ENCODE assay signal across 9 mouse cellular contexts in the genomic region with DNA sequence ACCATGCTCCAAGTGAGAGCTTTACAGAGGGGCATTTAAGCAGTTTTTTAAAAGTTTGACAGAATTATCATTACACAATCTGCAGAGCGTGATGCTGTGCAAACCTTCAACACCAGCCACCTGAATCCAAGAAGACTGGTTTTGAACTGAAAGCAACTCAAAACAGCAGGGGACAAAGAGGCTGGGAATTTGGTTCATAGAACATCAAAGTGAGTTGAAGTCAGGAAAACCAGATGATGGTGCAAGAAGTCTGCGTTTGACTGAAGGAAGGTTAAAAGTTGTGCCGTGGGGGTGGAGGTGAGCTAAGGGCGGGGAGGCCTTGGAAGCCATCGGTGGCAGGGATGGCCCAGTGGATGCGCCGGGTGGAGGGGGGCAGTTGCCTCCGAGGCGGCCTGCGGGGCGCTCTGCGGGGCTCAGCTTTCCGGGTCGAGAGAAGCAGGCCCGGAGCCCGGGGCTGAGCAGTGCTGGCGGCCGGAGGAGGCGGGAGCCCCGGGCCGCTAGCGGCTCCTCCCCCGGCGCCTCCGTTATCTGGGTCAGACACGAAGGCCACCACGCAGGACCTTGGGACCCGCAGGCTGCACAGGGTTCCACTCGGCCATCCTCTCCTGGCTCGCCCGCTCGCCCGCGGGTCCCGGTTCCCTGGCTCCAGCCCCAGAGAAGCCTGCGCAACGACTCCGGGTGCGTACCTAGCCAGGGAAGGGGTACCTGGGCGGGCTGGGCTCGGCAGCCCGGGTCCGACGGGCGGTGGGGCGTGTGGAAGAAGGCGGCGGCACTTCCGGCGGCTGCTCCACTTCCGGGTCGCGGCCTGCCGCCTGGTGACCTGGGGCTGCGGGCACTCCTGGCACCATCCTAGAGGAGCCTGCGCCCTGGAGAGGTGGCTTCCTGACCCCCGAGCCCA. TPM values are rescaled to one million over a fixed set of nuclear protein-coding genes. Genes with fewer than 3 reads are reported as not detected.
DNase-seq lines count a peak whose midpoint lies in the region; ATAC-seq and TF ChIP-seq lines count a peak whose summit lies in the region.
"Had no signal": no experiment of that assay in that cellular context is flagged by ENCODE, and none has a peak within 500 bp of the region (broad histone marks: within the 10 kb centered on the region; RNA-seq: fewer than 3 reads in every experiment).

No protein-coding gene starts in this region.

- H3K79me2 ChIP-seq in liver, adult 2 months (ENCODE audit: control insufficient read depth, insufficient read depth, low read length) = peaks cover 5% of the 10 kb centered on the region; the same call in 1 of the 2 replicates

- H3K4me3 ChIP-seq in embryonic fibroblast, embryonic 13.5 days (ENCODE audit: insufficient read depth, low read length) = peak overlapping the region; percentile 58
- H3K4me3 ChIP-seq in heart, embryonic 11.5 days (ENCODE audit: low read depth, low read length) = peak overlapping the region; percentile 83
- H3K4me3 ChIP-seq in kidney, embryonic 16.5 days (ENCODE audit: low read length) = peak overlapping the region; percentile 69
- peak overlapping the region; percentile 99 for H3K4me3 ChIP-seq in liver, adult 2 months (ENCODE audit: insufficient read depth, low read depth, low read length)

- H3K9me3 ChIP-seq in heart, embryonic 11.5 days (replicated peaks; ENCODE audit: control insufficient read depth, low read length) = no peaks in the 10 kb centered on the region
- H3K9me3 ChIP-seq in kidney, embryonic 16.5 days (ENCODE audit: low read length) = no peaks in the 10 kb centered on the region

- peak overlapping the region; percentile 82 for H3K4me2 ChIP-seq in heart, embryonic 11.5 days
- peak overlapping the region; percentile 74 for H3K4me2 ChIP-seq in kidney, embryonic 16.5 days (replicated peaks; ENCODE audit: low read depth, low read length)

- H3K27me3 ChIP-seq in heart, embryonic 11.5 days (ENCODE audit: control insufficient read depth, insufficient read depth, low read length) = no peaks in the 10 kb centered on the region
- no peaks in the 10 kb centered on the region for H3K27me3 ChIP-seq in kidney, embryonic 16.5 days (ENCODE audit: insufficient read depth, low read length)
- no peaks in the 10 kb centered on the region for H3K27me3 ChIP-seq in liver, adult 2 months (ENCODE audit: control insufficient read depth, insufficient read depth, low read length)

- peak; percentile 87 for DNase-seq in A20 (ENCODE audit: low read depth, low spot score)
- DNase-seq in brain, adult 2 months (ENCODE audit: low read depth, low spot score) = peak; percentile 85
- DNase-seq in liver, adult 2 months (ENCODE audit: extremely low read depth, low read depth, low spot score) = peak; percentile 68
- DNase-seq in spleen, postnatal 36 days (ENCODE audit: low spot score in 2 of 2) = peak; percentile 60 to 67

- peak overlapping the region; percentile 92 for H3K9ac ChIP-seq in heart, embryonic 11.5 days (ENCODE audit: low read depth, low read length)
- H3K9ac ChIP-seq in kidney, embryonic 16.5 days (replicated peaks; ENCODE audit: low read length) = peak overlapping the region; percentile 90
- H3K9ac ChIP-seq in liver, adult 2 months (ENCODE audit: low read depth, low read length) = peak overlapping the region; percentile 99

- H3K27ac ChIP-seq in embryonic fibroblast, embryonic 13.5 days (ENCODE audit: insufficient read depth, low read length) = 0 out of 2 replicates have a peak overlapping the region, but pooled peaks have one; percentile 5
- peak overlapping the region; percentile 92 for H3K27ac ChIP-seq in heart, embryonic 11.5 days (ENCODE audit: low read depth, low read length)
- H3K27ac ChIP-seq in kidney, embryonic 16.5 days (ENCODE audit: low read length) = peak overlapping the region; percentile 83
- H3K27ac ChIP-seq in liver, adult 2 months (replicated peaks; ENCODE audit: insufficient read depth, low read depth, low read length) = peak overlapping the region; percentile 100

- H3K4me1 ChIP-seq in embryonic fibroblast, embryonic 13.5 days (ENCODE audit: control insufficient read depth, insufficient read depth, low read length) = no peaks in the 10 kb centered on the region
- H3K4me1 ChIP-seq in heart, embryonic 11.5 days (ENCODE audit: control insufficient read depth, insufficient read depth, low read length) = no peaks in the 10 kb centered on the region
- H3K4me1 ChIP-seq in kidney, embryonic 16.5 days (ENCODE audit: insufficient read depth, low read length) = peaks cover 4% of the 10 kb centered on the region; the same call in 1 of the 2 replicates
- H3K4me1 ChIP-seq in liver, adult 2 months (ENCODE audit: control insufficient read depth, insufficient read depth, low read length) = peaks cover 16% of the 10 kb centered on the region; the same call in 1 of the 2 replicates

- 2% methylated on average over 56 of the region's 57 CpGs for WGBS in heart, embryonic 11.5 days (ENCODE audit: insufficient replicate concordance)
- 2% methylated on average over 55 of the region's 57 CpGs for WGBS in kidney, embryonic 16.5 days
- WGBS in liver, adult 2 months = 1% methylated on average over 57 of the region's 57 CpGs

- peak; percentile 42 for TF ChIP-seq POLR2A in embryonic fibroblast, embryonic 13.5 days (IDR thresholded peaks at IDR 0.05; ENCODE audit: low read depth, low read length)
- TF ChIP-seq POLR2A in liver, adult 2 months (IDR thresholded peaks at IDR 0.05; ENCODE audit: extremely low read depth, insufficient read depth, low read length) = peak; percentile 53

- H3K36me3 ChIP-seq in heart, embryonic 11.5 days (ENCODE audit: control insufficient read depth, insufficient read depth, low read length) = no peaks in the 10 kb centered on the region
- H3K36me3 ChIP-seq in kidney, embryonic 16.5 days (ENCODE audit: insufficient read depth, low read length) = no peaks in the 10 kb centered on the region
- H3K36me3 ChIP-seq in liver, adult 2 months (ENCODE audit: control insufficient read depth, insufficient read depth, low read length) = no peaks in the 10 kb centered on the region

- ATAC-seq in heart, embryonic 11.5 days (replicated peaks; ENCODE audit: insufficient number of reproducible peaks, low FRiP score, low TSS enrichment) = peak; percentile 93
- ATAC-seq in kidney, embryonic 16.5 days (ENCODE audit: low FRiP score, low TSS enrichment) = peak; percentile 93
- peak; percentile 62 for ATAC-seq in monocyte, adult 5-6 weeks (replicated peaks; ENCODE audit: insufficient number of reproducible peaks, low FRiP score, low TSS enrichment, poor library complexity, severe bottlenecking)

- no peak for TF ChIP-seq CTCF in embryonic fibroblast, embryonic 13.5 days (IDR thresholded peaks at IDR 0.05; ENCODE audit: borderline replicate concordance, insufficient read depth, low read length)
- TF ChIP-seq CTCF in liver, adult 2 months (IDR thresholded peaks at IDR 0.05; ENCODE audit: low read depth, low read length) = no peak

RNA-seq across cellular contexts. Expression of gene Rmdn2, which starts 3.3 kb away (rescaled TPM):
- polyA plus RNA-seq in embryonic fibroblast, embryonic 13.5 days (2011; ENCODE audit: insufficient read length, low read depth, missing spikeins) = 12.0 and 13.9 TPM in 2 replicates
- polyA plus RNA-seq in heart, embryonic 11.5 days (2014; fragmentation: Nextera tagmentation; extraction: Ambion mirVana) = 18.0 and 20.2 TPM in 2 replicates
- 14.9 and 16.5 TPM in 2 replicates for polyA plus RNA-seq in kidney, embryonic 16.5 days (2015; fragmentation: Nextera tagmentation; extraction: Ambion mirVana)
- 45.8 and 82.7 TPM in 2 replicates for total RNA-seq in liver, adult 2 months (2014; rRNA removed)
- 14.1 and 17.6 TPM in 2 replicates for polyA plus RNA-seq in liver, adult 2 months (2012; rRNA removed)
- total RNA-seq in monocyte, adult 5-6 weeks (2017) = 10.2 to 15.0 TPM (median 12.8 TPM) in 3 replicates
- total RNA-seq: MEL had no signal

Comparison
In these comparisons a context has a peak if more than half of its experiments do, and no peak if none do; other contexts are left out.
1. Peak in every context shown above with its lines: DNase-seq, ATAC-seq, H3K4me3 ChIP-seq and H3K27ac ChIP-seq.
2. H3K27ac ChIP-seq: peak in every context shown above with its lines; median percentile 100 in liver, adult 2 months; 92 in heart, embryonic 11.5 days; 83 in kidney, embryonic 16.5 days; 5 in embryonic fibroblast, embryonic 13.5 days.